Mouse (Mus musculus) forebrain, postnatal 0 days (tissue): ENCODE measurements around the gene Zfp12. TPM values are rescaled to one million over a fixed set of nuclear protein-coding genes. Genes with fewer than 3 reads are reported as not detected.

Source experiments
- ATAC-seq: fragments of 200-750 bp; cut with Nextera tagmentation; 2 replicates; pipeline ENCODE4 v1.8.0; 2017; ENCODE audit warnings: mild to moderate bottlenecking, moderate library complexity
- DNase-seq: peaks from one replicate; pipeline ENCODE4 v3.0.0-alpha.2; 2015
- H3K27ac ChIP-seq: fragments of 300-500 bp; sonication (generic); 2 replicates; pipeline ENCODE4 v1.5.1; 2014; ENCODE audit warnings: low read depth, mild to moderate bottlenecking, antibody characterized with exemption, low read length, moderate library complexity, mixed read lengths
- H3K27me3 ChIP-seq: fragments of 300-500 bp; sonication (generic); 2 replicates; pipeline ENCODE4 v1.6.1; 2014; ENCODE audit warnings: mild to moderate bottlenecking, low read length, mixed read lengths; ENCODE audit not compliant: insufficient read depth
- H3K36me3 ChIP-seq: fragments of 300-500 bp; sonication (generic); 2 replicates; pipeline ENCODE4 v1.6.1; 2014; ENCODE audit warnings: mild to moderate bottlenecking, moderate library complexity; ENCODE audit not compliant: insufficient read depth
- H3K4me1 ChIP-seq: fragments of 300-500 bp; sonication (generic); 2 replicates; pipeline ENCODE4 v1.6.1; 2014; ENCODE audit warnings: antibody characterized with exemption; ENCODE audit not compliant: insufficient read depth
- H3K4me2 ChIP-seq: fragments of 300-500 bp; sonication (generic); 2 replicates; pipeline ENCODE4 v1.6.1; 2014; ENCODE audit warnings: low read depth, mild to moderate bottlenecking, moderate library complexity
- H3K4me3 ChIP-seq: fragments of 300-500 bp; sonication (generic); 2 replicates; pipeline ENCODE4 v1.5.1; 2014; ENCODE audit warnings: low read depth, low read length, mixed read lengths
- H3K9ac ChIP-seq: fragments of 300-500 bp; sonication (generic); 2 replicates; pipeline ENCODE4 v1.6.1; 2014; ENCODE audit warnings: mild to moderate bottlenecking
- H3K9me3 ChIP-seq: fragments of 300-500 bp; sonication (generic); 2 replicates; pipeline ENCODE4 v1.6.1; 2016; ENCODE audit warnings: low read length
- CTCF ChIP-seq: sonication (generic); IDR thresholded peaks from 2 replicates; pipeline ENCODE4 v1.5.1; 2016; ENCODE audit warnings: antibody characterized with exemption, control low read depth, low read depth
- WGBS: fragments of 180-500 bp; shearing (Covaris S2); extraction: QIAGEN DNeasy Blood & Tissue Kit; methylation state at CpG from one replicate; pipeline ENCODE4 v1.1.7; 2014; 5-methylcytosine and 5-hydroxymethylcytosine counted together
- polyA plus RNA-seq: library from polyadenylated mRNA; unstranded; fragments of >200 nt; fragmentation: Nextera tagmentation; extraction: Ambion mirVana; gene quantifications from 2 replicates; pipeline ENCODE4 v1.2.1, GENCODE M21; 2015
- total RNA-seq: library from RNA; depleted of rRNA; stranded (reverse); fragments of >200 nt; gene quantifications from 2 replicates; pipeline ENCODE4 v1.2.3, GENCODE M21; 2014

Gene Zfp12
- total and polyA plus RNA-seq, 2 experiments from 2014 or later, result 14.0 to 37.1 TPM

- no peaks in the 10 kb centered on the region for H3K27me3 ChIP-seq
- H3K9ac ChIP-seq, result no peak overlapping the region
- no peak for ATAC-seq
- no peak overlapping the region for H3K4me2 ChIP-seq
- TF ChIP-seq CTCF, result no peak
- no peak for DNase-seq
- H3K4me1 ChIP-seq, result peaks cover 18% of the 10 kb centered on the region
- no peaks in the 10 kb centered on the region for H3K9me3 ChIP-seq
- H3K4me3 ChIP-seq, result no peak overlapping the region
- H3K36me3 ChIP-seq, result no peaks in the 10 kb centered on the region
- H3K27ac ChIP-seq, result no peak overlapping the region
- 83% methylated on average over 16 of the region's 16 CpGs for WGBS
Measured at GRCm38 (mm10) chr5:143272540-143273330, 37.8 kb downstream of the Zfp12 start.

GRCm38 (mm10) chr5:143275761-143276160 is 40.8 kb downstream of the Zfp12 start:
- no peak overlapping the region for H3K4me3 ChIP-seq
- H3K4me1 ChIP-seq, result peaks cover 4% of the 10 kb centered on the region; the same call in 1 of the 2 replicates
- DNase-seq, result no peak
- H3K4me2 ChIP-seq, result no peak overlapping the region
- ATAC-seq, result no peak
- no peak for TF ChIP-seq CTCF
- no peak overlapping the region for H3K27ac ChIP-seq
- H3K9ac ChIP-seq, result no peak overlapping the region
- H3K9me3 ChIP-seq, result no peaks in the 10 kb centered on the region
- H3K36me3 ChIP-seq, result no peaks in the 10 kb centered on the region
- no peaks in the 10 kb centered on the region for H3K27me3 ChIP-seq
- WGBS, result 46% methylated on average over 5 of the region's 5 CpGs

GRCm38 (mm10) chr5:143279247-143279646 is 44.3 kb downstream of the Zfp12 start:
- no peak for TF ChIP-seq CTCF
- H3K4me1 ChIP-seq, result no peaks in the 10 kb centered on the region
- no peaks in the 10 kb centered on the region for H3K9me3 ChIP-seq
- no peak overlapping the region for H3K9ac ChIP-seq
- H3K27ac ChIP-seq, result no peak overlapping the region
- WGBS, result 41% methylated on average over 10 of the region's 10 CpGs
- no peaks in the 10 kb centered on the region for H3K36me3 ChIP-seq
- ATAC-seq, result no peak
- H3K27me3 ChIP-seq, result no peaks in the 10 kb centered on the region
- H3K4me2 ChIP-seq, result no peak overlapping the region
- H3K4me3 ChIP-seq, result no peak overlapping the region
- no peak for DNase-seq

DNA sequence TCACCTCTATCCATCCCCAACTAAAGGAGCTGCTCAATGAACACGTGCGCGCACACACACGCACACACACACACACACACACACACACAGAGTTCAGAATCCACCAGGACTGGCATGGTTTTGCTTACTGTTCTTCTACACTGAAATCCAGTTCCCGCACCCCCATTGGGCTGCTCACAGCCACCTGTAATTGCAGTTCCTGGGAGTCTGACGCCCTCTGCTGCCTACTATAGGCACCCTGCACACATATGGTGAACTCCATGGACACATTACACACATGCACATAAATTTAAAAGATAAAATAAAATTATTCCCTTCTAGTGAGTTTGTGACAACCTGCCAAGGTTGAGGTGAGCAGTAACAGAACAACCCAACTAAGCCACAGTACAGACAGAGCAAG is 49.8 kb downstream of the Zfp12 start:
- H3K36me3 ChIP-seq, result peaks cover 9% of the 10 kb centered on the region; the same call in 1 of the 2 replicates
- peak; percentile 27; the same call in 1 of the 2 replicates for TF ChIP-seq CTCF

GRCm38 (mm10) chr5:143287774-143288328 is 52.9 kb downstream of the Zfp12 start:
- no peak for DNase-seq
- TF ChIP-seq CTCF, result no peak
- Histone ChIP-seq H3K4me3 (peak overlapping the region; percentile 5; the same call in 1 of the 2 replicates), H3K4me2 (peak overlapping the region; percentile 33), H3K9ac (0 out of 2 replicates have a peak overlapping the region, but pooled peaks have one; percentile 25), H3K36me3 (peaks cover 9% of the 10 kb centered on the region; the same call in 1 of the 2 replicates), H3K4me1 (no peaks in the 10 kb centered on the region), H3K27me3 (peaks cover 13% of the 10 kb centered on the region), H3K9me3 (no peaks in the 10 kb centered on the region), H3K27ac (no peak overlapping the region)
- 8% methylated on average over 48 of the region's 48 CpGs for WGBS
- peak; percentile 55 for ATAC-seq

More for the DNA sequence above, 49.8 kb downstream of the Zfp12 start:
- Histone ChIP-seq H3K9ac (no peak overlapping the region), H3K4me2 (no peak overlapping the region), H3K4me3 (no peak overlapping the region), H3K9me3 (no peaks in the 10 kb centered on the region), H3K27ac (no peak overlapping the region), H3K27me3 (peaks cover 13% of the 10 kb centered on the region), H3K4me1 (no peaks in the 10 kb centered on the region)
- DNase-seq (no peak), ATAC-seq (no peak)
- 41% methylated on average over 6 of the region's 6 CpGs for WGBS

DNA sequence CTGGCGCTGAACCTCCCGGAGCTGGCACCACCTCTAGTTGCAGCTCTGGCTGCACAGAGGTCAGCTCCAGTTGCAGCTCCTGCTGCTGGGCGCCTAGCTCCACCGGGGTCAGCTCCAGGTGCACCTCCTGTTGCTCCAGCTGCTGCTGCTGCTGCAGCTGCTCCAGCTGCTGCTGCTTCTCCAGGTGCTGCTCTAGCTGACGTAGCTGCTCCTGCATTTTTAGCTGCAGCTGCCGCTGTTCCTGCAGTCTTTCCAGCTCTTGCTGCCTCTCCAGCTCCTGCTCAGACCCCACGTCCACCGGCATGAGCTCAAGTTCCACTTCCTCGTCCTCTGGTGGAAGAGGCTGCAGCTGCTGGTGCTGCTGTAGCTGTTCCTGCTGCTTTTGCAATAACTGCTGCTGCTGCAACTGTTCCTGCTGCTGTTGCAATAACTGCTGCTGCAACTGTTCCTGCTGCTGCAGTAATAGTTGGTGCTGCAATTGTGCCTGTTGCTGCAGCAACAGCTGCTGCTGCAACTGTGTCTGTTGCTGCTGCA is 53.5 kb downstream of the Zfp12 start:
- no peaks in the 10 kb centered on the region for H3K4me1 ChIP-seq
- DNase-seq (no peak), ATAC-seq (no peak)
- 0 out of 2 replicates have a peak overlapping the region, but pooled peaks have one; percentile 5 for H3K4me3 ChIP-seq
- no peak overlapping the region for H3K9ac ChIP-seq
- H3K36me3 ChIP-seq, result peaks cover 9% of the 10 kb centered on the region; the same call in 1 of the 2 replicates
- no peaks in the 10 kb centered on the region for H3K9me3 ChIP-seq
- peaks cover 13% of the 10 kb centered on the region for H3K27me3 ChIP-seq
- no peak for TF ChIP-seq CTCF
- H3K4me2 ChIP-seq, result peak overlapping the region; percentile 33
- WGBS, result 35% methylated on average over 9 of the region's 9 CpGs
- no peak overlapping the region for H3K27ac ChIP-seq

- no peak overlapping the region for H3K27ac ChIP-seq
- H3K4me3 ChIP-seq, result no peak overlapping the region
- H3K9ac ChIP-seq, result no peak overlapping the region
- no peak for TF ChIP-seq CTCF
- H3K4me1 ChIP-seq, result no peaks in the 10 kb centered on the region
- peaks cover 9% of the 10 kb centered on the region; the same call in 1 of the 2 replicates for H3K36me3 ChIP-seq
- no peak for ATAC-seq
- 75% methylated on average over 9 of the region's 9 CpGs for WGBS
- no peak for DNase-seq
- H3K4me2 ChIP-seq, result no peak overlapping the region
- H3K27me3 ChIP-seq, result peaks cover 13% of the 10 kb centered on the region
- H3K9me3 ChIP-seq, result no peaks in the 10 kb centered on the region
Measured at GRCm38 (mm10) chr5:143289299-143289698, 54.3 kb downstream of the Zfp12 start.
